Mouse (Mus musculus): ENCODE measurements around the gene Megf9. TPM values are rescaled to one million over a fixed set of nuclear protein-coding genes. Genes with fewer than 3 reads are reported as not detected.

Megf9 gene
- polyA plus RNA-seq, 2 experiments: 1.8 to 3.3 TPM

GRCm38 (mm10) chr4:70509987-70510386 is 24.8 kb downstream of the Megf9 start:
- Histone ChIP-seq H3K27ac (no peak overlapping the region), H3K36me3 (replicated peaks; ENCODE audit: control insufficient read depth, insufficient read depth, low read depth) (no peaks in the 10 kb centered on the region), H3K27me3 (ENCODE audit: control insufficient read depth, insufficient read depth, low read length) (no peaks in the 10 kb centered on the region), H3K4me2 (ENCODE audit: low read depth) (no peak overlapping the region), H3K9ac (replicated peaks) (no peak overlapping the region), H3K4me3 (ENCODE audit: insufficient read depth in 1 of 2, low read depth in 2 of 2, low read length in 2 of 2) (no peak overlapping the region), H3K9me3 (ENCODE audit: control insufficient read depth, low read length) (no peaks in the 10 kb centered on the region), H3K4me1 (replicated peaks; ENCODE audit: control insufficient read depth in 2 of 2, insufficient read depth in 2 of 2, low read length in 1 of 2) (no peaks in the 10 kb centered on the region)
- WGBS (ENCODE audit: insufficient replicate concordance): 66% methylated on average over 2 of the region's 2 CpGs
- ATAC-seq (ENCODE audit: insufficient read depth) (no peak), DNase-seq (ENCODE audit: low read depth in 3 of 3, low spot score in 3 of 3) (no peak)
- TF ChIP-seq CTCF (IDR thresholded peaks at IDR 0.05; ENCODE audit: low read depth) (no peak), EP300 (IDR thresholded peaks at IDR 0.05; ENCODE audit: low read depth) (no peak)

- Histone ChIP-seq H3K27ac (no peak overlapping the region), H3K9ac (replicated peaks) (no peak overlapping the region), H3K27me3 (ENCODE audit: control insufficient read depth, insufficient read depth, low read length) (no peaks in the 10 kb centered on the region), H3K4me3 (ENCODE audit: insufficient read depth in 1 of 2, low read depth in 2 of 2, low read length in 2 of 2) (no peak overlapping the region), H3K4me1 (replicated peaks; ENCODE audit: control insufficient read depth in 2 of 2, insufficient read depth in 2 of 2, low read length in 1 of 2) (no peaks in the 10 kb centered on the region), H3K9me3 (ENCODE audit: control insufficient read depth, low read length) (no peaks in the 10 kb centered on the region), H3K36me3 (replicated peaks; ENCODE audit: control insufficient read depth, insufficient read depth, low read depth) (no peaks in the 10 kb centered on the region), H3K4me2 (ENCODE audit: low read depth) (no peak overlapping the region)
- ATAC-seq (ENCODE audit: insufficient read depth) (no peak), DNase-seq (ENCODE audit: low read depth in 3 of 3, low spot score in 3 of 3) (no peak)
- TF ChIP-seq EP300 (IDR thresholded peaks at IDR 0.05; ENCODE audit: low read depth): no peak
- TF ChIP-seq CTCF (IDR thresholded peaks at IDR 0.05; ENCODE audit: low read depth): no peak
- WGBS (ENCODE audit: insufficient replicate concordance): 42% methylated on average over 2 of the region's 2 CpGs
These were observed 25.2 kb downstream of the Megf9 start for GRCm38 (mm10) chr4:70509565-70509964.

DNA sequence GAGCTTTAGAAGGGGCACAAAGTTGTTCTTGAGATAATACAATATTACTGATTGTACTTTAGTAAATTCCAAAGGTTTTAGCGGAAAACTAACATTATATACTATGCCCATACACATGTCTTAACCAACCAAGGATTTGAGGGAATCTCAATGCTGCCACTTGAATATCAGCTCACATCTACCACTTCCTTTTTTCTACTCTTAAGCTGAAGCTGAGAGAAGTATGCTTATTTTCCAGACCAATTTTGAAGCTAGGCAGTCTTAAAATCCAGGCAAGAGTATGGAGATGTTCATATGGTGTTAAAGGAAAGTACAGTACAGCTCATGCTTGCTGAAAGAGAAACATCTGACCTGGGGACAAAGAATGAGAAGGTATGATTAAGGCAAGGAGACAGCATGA is 26.6 kb downstream of the Megf9 start:
- no peak for DNase-seq (ENCODE audit: low read depth in 3 of 3, low spot score in 3 of 3)
- H3K4me1 ChIP-seq (replicated peaks; ENCODE audit: control insufficient read depth in 2 of 2, insufficient read depth in 2 of 2, low read length in 1 of 2): no peaks in the 10 kb centered on the region
- no peak for TF ChIP-seq EP300 (IDR thresholded peaks at IDR 0.05; ENCODE audit: low read depth)
- TF ChIP-seq CTCF (IDR thresholded peaks at IDR 0.05; ENCODE audit: low read depth): no peak
- no peak overlapping the region for H3K27ac ChIP-seq
- WGBS (ENCODE audit: insufficient replicate concordance): 78% methylated on average over 1 of the region's 1 CpGs
- no peaks in the 10 kb centered on the region for H3K27me3 ChIP-seq (ENCODE audit: control insufficient read depth, insufficient read depth, low read length)
- no peaks in the 10 kb centered on the region for H3K36me3 ChIP-seq (replicated peaks; ENCODE audit: control insufficient read depth, insufficient read depth, low read depth)
- no peak overlapping the region for H3K4me2 ChIP-seq (ENCODE audit: low read depth)
- H3K9ac ChIP-seq (replicated peaks): no peak overlapping the region
- no peak for ATAC-seq (ENCODE audit: insufficient read depth)
- no peaks in the 10 kb centered on the region for H3K9me3 ChIP-seq (ENCODE audit: control insufficient read depth, low read length)
- H3K4me3 ChIP-seq (ENCODE audit: insufficient read depth in 1 of 2, low read depth in 2 of 2, low read length in 2 of 2): no peak overlapping the region

GRCm38 (mm10) chr4:70505951-70506350 is 28.8 kb downstream of the Megf9 start:
- no peak overlapping the region for H3K4me3 ChIP-seq (ENCODE audit: insufficient read depth in 1 of 2, low read depth in 2 of 2, low read length in 2 of 2)
- H3K9ac ChIP-seq (replicated peaks): no peak overlapping the region
- no peak overlapping the region for H3K4me2 ChIP-seq (ENCODE audit: low read depth)
- H3K9me3 ChIP-seq (ENCODE audit: control insufficient read depth, low read length): no peaks in the 10 kb centered on the region
- H3K27me3 ChIP-seq (ENCODE audit: control insufficient read depth, insufficient read depth, low read length): no peaks in the 10 kb centered on the region
- WGBS (ENCODE audit: insufficient replicate concordance): 67% methylated on average over 3 of the region's 3 CpGs
- no peaks in the 10 kb centered on the region for H3K4me1 ChIP-seq (replicated peaks; ENCODE audit: control insufficient read depth in 2 of 2, insufficient read depth in 2 of 2, low read length in 1 of 2)
- ATAC-seq (ENCODE audit: insufficient read depth) (no peak), DNase-seq (ENCODE audit: low read depth in 3 of 3, low spot score in 3 of 3) (no peak)
- no peak overlapping the region for H3K27ac ChIP-seq
- H3K36me3 ChIP-seq (replicated peaks; ENCODE audit: control insufficient read depth, insufficient read depth, low read depth): no peaks in the 10 kb centered on the region
- no peak for TF ChIP-seq EP300 (IDR thresholded peaks at IDR 0.05; ENCODE audit: low read depth)
- TF ChIP-seq CTCF (IDR thresholded peaks at IDR 0.05; ENCODE audit: low read depth): no peak

DNA sequence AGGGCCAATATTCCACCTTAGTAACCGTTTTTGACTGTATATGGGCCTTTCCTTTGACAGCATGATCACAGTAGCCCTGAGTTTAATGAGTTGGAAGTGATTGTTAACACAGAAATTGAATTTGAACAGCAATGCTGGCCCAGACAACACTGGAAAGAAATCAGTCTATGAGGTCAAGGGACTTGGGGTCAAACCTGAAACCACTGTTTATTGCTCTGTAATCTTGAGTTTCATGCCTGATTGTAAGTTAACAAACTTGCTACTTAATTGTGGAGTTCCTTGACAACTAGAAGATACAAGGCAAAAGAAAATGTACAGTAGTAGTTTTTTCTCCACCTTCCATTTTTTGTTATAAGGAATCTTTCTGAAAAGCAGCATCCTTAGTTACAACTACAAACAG is 31.0 kb downstream of the Megf9 start:
- TF ChIP-seq EP300 (IDR thresholded peaks at IDR 0.05; ENCODE audit: low read depth) (no peak), CTCF (IDR thresholded peaks at IDR 0.05; ENCODE audit: low read depth) (no peak)
- Histone ChIP-seq H3K4me2 (ENCODE audit: low read depth) (no peak overlapping the region), H3K9ac (replicated peaks) (no peak overlapping the region), H3K4me1 (replicated peaks; ENCODE audit: control insufficient read depth in 2 of 2, insufficient read depth in 2 of 2, low read length in 1 of 2) (no peaks in the 10 kb centered on the region), H3K27me3 (ENCODE audit: control insufficient read depth, insufficient read depth, low read length) (no peaks in the 10 kb centered on the region), H3K27ac (no peak overlapping the region), H3K36me3 (replicated peaks; ENCODE audit: control insufficient read depth, insufficient read depth, low read depth) (no peaks in the 10 kb centered on the region), H3K4me3 (ENCODE audit: insufficient read depth in 1 of 2, low read depth in 2 of 2, low read length in 2 of 2) (no peak overlapping the region), H3K9me3 (ENCODE audit: control insufficient read depth, low read length) (no peaks in the 10 kb centered on the region)
- WGBS (ENCODE audit: insufficient replicate concordance): 36% methylated on average over 1 of the region's 1 CpGs
- no peak for ATAC-seq (ENCODE audit: insufficient read depth)
- no peak for DNase-seq (ENCODE audit: low read depth in 3 of 3, low spot score in 3 of 3)

Data from liver, embryonic 14.5 days (tissue).